Mouse (Mus musculus): ENCODE data around the gene Sppl3. TPM values are rescaled to one million over a fixed set of nuclear protein-coding genes. Genes with fewer than 3 reads are reported as not detected.

Gene Sppl3
- polyA plus RNA-seq, 1 experiment from 2014 or later = 24.0 TPM

GRCm38 (mm10) chr5:114980122-114980748 is 30.7 kb upstream of the Sppl3 start:
- DNase-seq (ENCODE audit: low spot score) = no peak
- H3K4me3 ChIP-seq (ENCODE audit: low read depth, low read length) = peak overlapping the region; percentile 30
- peak overlapping the region; percentile 74 for H3K4me2 ChIP-seq (ENCODE audit: low read length)
- no peaks in the 10 kb centered on the region for H3K27me3 ChIP-seq (replicated peaks; ENCODE audit: control insufficient read depth, insufficient read depth, low read length)
- H3K9ac ChIP-seq (ENCODE audit: low read length) = peak overlapping the region; percentile 40
- H3K4me1 ChIP-seq (ENCODE audit: control insufficient read depth, insufficient read depth, low read length) = peaks cover 5% of the 10 kb centered on the region; the same call in 1 of the 2 replicates
- 21% methylated on average over 16 of the region's 16 CpGs for WGBS
- no peak overlapping the region for H3K27ac ChIP-seq (ENCODE audit: low read depth, low read length)
- H3K9me3 ChIP-seq (replicated peaks; ENCODE audit: control insufficient read depth, low read length) = no peaks in the 10 kb centered on the region
- no peaks in the 10 kb centered on the region for H3K36me3 ChIP-seq (ENCODE audit: control insufficient read depth, insufficient read depth, low read length)
- no peak for ATAC-seq

DNA sequence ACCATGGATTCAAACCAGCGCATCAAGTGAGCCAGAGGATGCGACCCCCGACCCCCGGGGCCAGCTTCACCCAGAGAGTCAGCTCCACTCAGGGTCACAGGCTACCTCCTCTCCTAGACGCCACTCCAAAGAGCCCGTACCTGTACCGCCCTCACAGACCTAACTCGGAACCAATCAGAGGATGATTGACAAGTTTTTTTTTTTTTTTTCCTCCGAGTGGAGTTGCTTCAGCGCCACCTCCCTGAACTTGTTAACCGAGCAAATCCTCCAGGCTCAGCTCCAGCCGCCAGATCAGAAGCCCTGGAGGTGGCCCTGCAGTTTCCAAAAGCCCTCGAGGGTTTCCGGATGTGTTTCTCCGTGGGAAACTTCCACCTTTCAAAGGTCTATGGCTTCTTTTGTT is 28.9 kb upstream of the Sppl3 start:
- Histone ChIP-seq H3K9me3 (replicated peaks; ENCODE audit: control insufficient read depth, low read length) (no peaks in the 10 kb centered on the region), H3K4me2 (ENCODE audit: low read length) (no peak overlapping the region), H3K27me3 (replicated peaks; ENCODE audit: control insufficient read depth, insufficient read depth, low read length) (no peaks in the 10 kb centered on the region), H3K9ac (ENCODE audit: low read length) (no peak overlapping the region), H3K4me3 (ENCODE audit: low read depth, low read length) (no peak overlapping the region), H3K36me3 (ENCODE audit: control insufficient read depth, insufficient read depth, low read length) (no peaks in the 10 kb centered on the region), H3K4me1 (ENCODE audit: control insufficient read depth, insufficient read depth, low read length) (peaks cover 5% of the 10 kb centered on the region; the same call in 1 of the 2 replicates), H3K27ac (ENCODE audit: low read depth, low read length) (no peak overlapping the region)
- 56% methylated on average over 15 of the region's 15 CpGs for WGBS
- ATAC-seq (no peak), DNase-seq (ENCODE audit: low spot score) (no peak)

GRCm38 (mm10) chr5:114985074-114985473 is 25.9 kb upstream of the Sppl3 start:
- Histone ChIP-seq H3K27me3 (replicated peaks; ENCODE audit: control insufficient read depth, insufficient read depth, low read length) (no peaks in the 10 kb centered on the region), H3K9ac (ENCODE audit: low read length) (no peak overlapping the region), H3K4me2 (ENCODE audit: low read length) (no peak overlapping the region), H3K4me3 (ENCODE audit: low read depth, low read length) (no peak overlapping the region), H3K4me1 (ENCODE audit: control insufficient read depth, insufficient read depth, low read length) (no peaks in the 10 kb centered on the region), H3K36me3 (ENCODE audit: control insufficient read depth, insufficient read depth, low read length) (no peaks in the 10 kb centered on the region), H3K27ac (ENCODE audit: low read depth, low read length) (no peak overlapping the region), H3K9me3 (replicated peaks; ENCODE audit: control insufficient read depth, low read length) (no peaks in the 10 kb centered on the region)
- no peak for DNase-seq (ENCODE audit: low spot score)
- ATAC-seq = no peak

DNA sequence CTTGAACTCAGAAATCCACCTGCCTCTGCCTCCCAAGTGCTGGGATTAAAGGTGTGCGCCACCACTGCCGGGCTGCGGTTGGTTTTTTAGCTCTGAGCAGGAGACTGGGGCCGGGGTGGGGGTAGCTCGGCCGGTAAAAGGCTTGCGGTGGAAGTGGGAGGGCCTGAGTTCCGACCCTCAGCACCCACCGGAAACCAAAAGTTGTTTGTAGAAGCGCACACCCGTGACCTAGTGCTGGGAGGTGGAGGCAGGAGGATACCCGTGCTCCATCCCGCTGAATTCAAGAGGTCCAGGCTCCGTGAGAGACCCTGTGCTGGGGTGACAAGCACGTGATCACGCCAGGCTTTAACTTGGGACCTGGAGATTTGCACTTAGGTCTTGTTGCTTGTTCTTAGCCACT is 14.5 kb upstream of the Sppl3 start:
- H3K9ac ChIP-seq (ENCODE audit: low read length) = no peak overlapping the region
- no peaks in the 10 kb centered on the region for H3K27me3 ChIP-seq (replicated peaks; ENCODE audit: control insufficient read depth, insufficient read depth, low read length)
- H3K27ac ChIP-seq (ENCODE audit: low read depth, low read length) = no peak overlapping the region
- no peaks in the 10 kb centered on the region for H3K9me3 ChIP-seq (replicated peaks; ENCODE audit: control insufficient read depth, low read length)
- no peak overlapping the region for H3K4me3 ChIP-seq (ENCODE audit: low read depth, low read length)
- no peak overlapping the region for H3K4me2 ChIP-seq (ENCODE audit: low read length)
- H3K4me1 ChIP-seq (ENCODE audit: control insufficient read depth, insufficient read depth, low read length) = no peaks in the 10 kb centered on the region
- DNase-seq (ENCODE audit: low spot score) (no peak), ATAC-seq (no peak)
- H3K36me3 ChIP-seq (ENCODE audit: control insufficient read depth, insufficient read depth, low read length) = no peaks in the 10 kb centered on the region
- WGBS = 87% methylated on average over 16 of the region's 16 CpGs

DNA sequence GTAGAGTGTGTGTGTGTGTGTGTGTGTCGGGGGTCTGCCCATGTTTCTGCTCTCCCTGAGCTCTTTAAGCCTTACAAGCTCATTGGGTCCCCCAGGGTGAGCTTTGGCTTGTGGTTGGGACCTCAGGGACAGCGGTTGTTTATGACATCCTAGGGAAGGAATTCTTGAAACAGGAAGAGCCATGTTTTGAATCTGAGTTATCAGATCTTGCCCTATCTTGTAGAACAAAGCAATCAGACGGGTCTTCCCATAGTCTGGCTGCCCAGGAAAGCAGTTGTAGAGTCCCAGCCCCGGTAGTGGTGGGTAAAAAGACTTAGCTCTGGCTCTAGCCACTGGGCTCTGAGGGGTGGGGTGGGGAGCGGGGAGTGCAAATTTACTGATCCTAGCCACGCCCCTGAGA is 13.6 kb upstream of the Sppl3 start:
- no peak overlapping the region for H3K4me2 ChIP-seq (ENCODE audit: low read length)
- no peaks in the 10 kb centered on the region for H3K36me3 ChIP-seq (ENCODE audit: control insufficient read depth, insufficient read depth, low read length)
- H3K27me3 ChIP-seq (replicated peaks; ENCODE audit: control insufficient read depth, insufficient read depth, low read length) = no peaks in the 10 kb centered on the region
- no peak overlapping the region for H3K9ac ChIP-seq (ENCODE audit: low read length)
- H3K9me3 ChIP-seq (replicated peaks; ENCODE audit: control insufficient read depth, low read length) = no peaks in the 10 kb centered on the region
- 78% methylated on average over 6 of the region's 6 CpGs for WGBS
- DNase-seq (ENCODE audit: low spot score) (no peak), ATAC-seq (no peak)
- H3K27ac ChIP-seq (ENCODE audit: low read depth, low read length) = no peak overlapping the region
- H3K4me1 ChIP-seq (ENCODE audit: control insufficient read depth, insufficient read depth, low read length) = no peaks in the 10 kb centered on the region
- no peak overlapping the region for H3K4me3 ChIP-seq (ENCODE audit: low read depth, low read length)

DNA sequence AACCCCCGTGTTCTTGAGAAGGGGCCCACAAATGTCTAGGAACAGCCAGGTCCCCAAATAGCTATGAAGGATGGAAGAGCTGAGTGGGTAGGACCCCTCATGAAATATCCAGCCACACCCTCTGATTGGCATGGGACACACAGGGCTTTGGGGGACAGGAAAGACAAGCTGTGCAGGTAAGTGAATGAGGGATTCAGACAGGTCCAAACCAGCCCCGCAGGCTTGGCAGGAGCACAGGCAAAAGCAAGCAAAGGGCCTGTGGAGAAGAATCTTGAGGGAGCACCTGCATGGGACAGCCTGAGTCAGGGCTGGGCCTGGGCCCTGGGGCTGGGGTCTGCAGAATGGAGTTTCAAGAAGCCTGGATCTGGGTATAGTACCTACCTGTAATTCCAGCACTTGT is 10.4 kb upstream of the Sppl3 start:
- Histone ChIP-seq H3K4me2 (ENCODE audit: low read length) (no peak overlapping the region), H3K4me1 (ENCODE audit: control insufficient read depth, insufficient read depth, low read length) (no peaks in the 10 kb centered on the region), H3K27ac (ENCODE audit: low read depth, low read length) (no peak overlapping the region), H3K4me3 (ENCODE audit: low read depth, low read length) (no peak overlapping the region), H3K9me3 (replicated peaks; ENCODE audit: control insufficient read depth, low read length) (no peaks in the 10 kb centered on the region), H3K36me3 (ENCODE audit: control insufficient read depth, insufficient read depth, low read length) (no peaks in the 10 kb centered on the region), H3K27me3 (replicated peaks; ENCODE audit: control insufficient read depth, insufficient read depth, low read length) (no peaks in the 10 kb centered on the region), H3K9ac (ENCODE audit: low read length) (no peak overlapping the region)
- DNase-seq (ENCODE audit: low spot score) = no peak
- no peak for ATAC-seq
- WGBS = 97% methylated on average over 2 of the region's 2 CpGs

GRCm38 (mm10) chr5:115001464-115001863 is 9.5 kb upstream of the Sppl3 start:
- Histone ChIP-seq H3K9me3 (replicated peaks; ENCODE audit: control insufficient read depth, low read length) (no peaks in the 10 kb centered on the region), H3K4me2 (ENCODE audit: low read length) (no peak overlapping the region), H3K27ac (ENCODE audit: low read depth, low read length) (no peak overlapping the region), H3K4me3 (ENCODE audit: low read depth, low read length) (no peak overlapping the region), H3K4me1 (ENCODE audit: control insufficient read depth, insufficient read depth, low read length) (no peaks in the 10 kb centered on the region), H3K9ac (ENCODE audit: low read length) (no peak overlapping the region), H3K36me3 (ENCODE audit: control insufficient read depth, insufficient read depth, low read length) (no peaks in the 10 kb centered on the region), H3K27me3 (replicated peaks; ENCODE audit: control insufficient read depth, insufficient read depth, low read length) (no peaks in the 10 kb centered on the region)
- DNase-seq (ENCODE audit: low spot score) (no peak), ATAC-seq (no peak)
- WGBS = 77% methylated on average over 8 of the region's 8 CpGs

DNA sequence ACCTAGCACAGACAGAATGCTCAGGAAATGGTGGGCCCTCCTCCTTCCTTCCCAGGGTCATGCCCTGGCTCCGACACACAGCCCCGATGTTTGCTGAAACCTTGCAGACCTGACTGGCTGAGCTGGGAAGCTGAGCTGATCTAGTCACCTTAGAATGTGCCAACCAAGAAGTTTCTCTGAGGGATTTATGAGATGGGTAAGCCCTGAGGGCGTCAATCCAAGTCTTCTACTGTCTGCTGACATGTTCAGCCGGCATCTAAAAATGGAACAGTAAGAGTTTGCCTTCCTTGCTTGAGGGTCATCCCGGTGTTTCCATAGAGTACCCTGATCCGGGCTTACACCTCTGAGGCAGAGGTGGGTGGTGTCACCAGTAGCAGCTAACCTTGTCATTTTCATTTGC is 8.2 kb upstream of the Sppl3 start:
- H3K4me1 ChIP-seq (ENCODE audit: control insufficient read depth, insufficient read depth, low read length) = no peaks in the 10 kb centered on the region
- no peak overlapping the region for H3K9ac ChIP-seq (ENCODE audit: low read length)
- no peak overlapping the region for H3K4me3 ChIP-seq (ENCODE audit: low read depth, low read length)
- H3K27me3 ChIP-seq (replicated peaks; ENCODE audit: control insufficient read depth, insufficient read depth, low read length) = no peaks in the 10 kb centered on the region
- ATAC-seq (no peak), DNase-seq (ENCODE audit: low spot score) (no peak)
- no peaks in the 10 kb centered on the region for H3K36me3 ChIP-seq (ENCODE audit: control insufficient read depth, insufficient read depth, low read length)
- WGBS = 82% methylated on average over 6 of the region's 6 CpGs
- no peaks in the 10 kb centered on the region for H3K9me3 ChIP-seq (replicated peaks; ENCODE audit: control insufficient read depth, low read length)
- H3K4me2 ChIP-seq (ENCODE audit: low read length) = no peak overlapping the region
- H3K27ac ChIP-seq (ENCODE audit: low read depth, low read length) = no peak overlapping the region

DNA sequence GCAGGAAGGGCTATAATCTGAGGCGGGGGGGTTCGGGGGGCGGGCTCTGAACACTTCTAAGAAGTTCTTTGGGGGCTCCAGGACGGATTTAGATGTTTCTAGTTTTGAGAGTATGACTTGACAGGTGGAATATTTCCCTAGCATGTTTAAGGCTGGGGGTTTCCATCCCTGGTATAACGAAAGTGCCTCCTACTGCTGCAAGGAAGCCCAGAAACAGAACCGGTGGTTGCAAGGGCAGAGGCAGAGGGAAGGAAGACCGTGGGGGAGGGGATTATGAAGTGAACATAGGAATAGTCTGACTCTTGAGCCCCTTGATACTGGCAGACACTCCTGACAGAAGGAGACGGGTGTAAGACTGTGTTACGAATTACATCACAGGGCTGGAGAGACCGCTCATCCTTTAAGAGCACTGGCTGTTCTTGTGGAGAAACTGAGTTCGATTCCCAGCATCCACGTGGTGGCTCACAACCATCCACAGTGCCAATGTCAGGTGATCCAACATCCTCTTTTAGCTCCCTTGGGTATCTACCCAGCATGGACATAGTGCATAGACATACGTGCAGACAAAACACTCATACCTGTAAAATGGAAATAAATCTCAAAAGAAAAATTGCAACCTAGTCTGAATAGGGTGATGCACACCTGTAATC is 7.6 kb upstream of the Sppl3 start:
- H3K9ac ChIP-seq (ENCODE audit: low read length) = no peak overlapping the region
- H3K4me1 ChIP-seq (ENCODE audit: control insufficient read depth, insufficient read depth, low read length) = no peaks in the 10 kb centered on the region
- ATAC-seq (no peak), DNase-seq (ENCODE audit: low spot score) (no peak)
- WGBS = 80% methylated on average over 13 of the region's 13 CpGs
- H3K27me3 ChIP-seq (replicated peaks; ENCODE audit: control insufficient read depth, insufficient read depth, low read length) = no peaks in the 10 kb centered on the region
- no peak overlapping the region for H3K27ac ChIP-seq (ENCODE audit: low read depth, low read length)
- no peaks in the 10 kb centered on the region for H3K9me3 ChIP-seq (replicated peaks; ENCODE audit: control insufficient read depth, low read length)
- no peak overlapping the region for H3K4me3 ChIP-seq (ENCODE audit: low read depth, low read length)
- H3K36me3 ChIP-seq (ENCODE audit: control insufficient read depth, insufficient read depth, low read length) = no peaks in the 10 kb centered on the region
- no peak overlapping the region for H3K4me2 ChIP-seq (ENCODE audit: low read length)
